Mouse (Mus musculus): ENCODE results near the gene Tex9. TPM values are rescaled to one million over a fixed set of nuclear protein-coding genes. Genes with fewer than 3 reads are reported as not detected.

The Tex9 gene
- total RNA-seq, 2 experiments from 2014 or later, result 2.6 TPM

Small RNA genes within 50 kb of the gene (microRNA-seq; reads per million reads assigned to microRNA genes)
- 0 reads per million in 2 experiments for gene Gm28010

Other genes with a start within 250 kb of the Tex9 start
- gene Zfp280d, start 217.4 kb downstream of the Tex9 start, total RNA-seq (2021), result 10 to 100 TPM; 25.1 to 31.1 TPM
- under 1 TPM; 0.91 to 0.95 TPM for gene Mns1, start 54.2 kb downstream of the Tex9 start, total RNA-seq (2021)
- gene Rfx7, start 40.0 kb upstream of the Tex9 start, total RNA-seq (2021), result 10 to 100 TPM; 11.4 to 11.6 TPM
- gene Nedd4, start 170.1 kb upstream of the Tex9 start, total RNA-seq (2021), result 100 to 1,000 TPM; 405 to 416 TPM